Mouse (Mus musculus): Measurements from ENCODE around the gene Erp27. TPM values are rescaled to one million over a fixed set of nuclear protein-coding genes. Genes with fewer than 3 reads are reported as not detected.
"Not testable (repeated sequence)": the region's sequence is repeated elsewhere in the genome, so short reads cannot be mapped to it uniquely, and the experiment has no call there.

Erp27 gene
- polyA plus RNA-seq, 1 experiment from 2014 or later: 0.28 TPM

DNA sequence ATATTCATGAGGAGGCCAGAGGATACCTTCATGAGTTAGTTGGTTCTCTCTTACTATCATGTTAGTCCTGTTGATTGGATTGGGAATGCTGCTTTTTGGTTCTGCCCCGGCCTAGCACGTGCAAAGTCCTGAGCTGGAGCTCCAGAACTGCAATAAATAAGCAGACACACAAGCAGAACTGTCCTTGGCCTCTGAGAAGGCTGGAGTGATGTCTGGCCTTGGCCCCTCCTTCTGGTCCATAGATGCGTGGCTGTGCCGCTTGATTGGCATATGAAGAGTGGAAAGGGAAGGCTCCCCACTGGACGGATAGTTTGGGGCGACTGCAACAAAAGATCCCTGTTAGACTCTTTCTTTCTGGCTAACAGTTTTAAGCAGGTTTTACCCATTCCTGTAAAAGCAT lies 32.9 kb downstream of the Erp27 start:
- Histone ChIP-seq H3K4me3 (replicated peaks) (no peak overlapping the region), H3K27me3 (no peaks in the 10 kb centered on the region), H3K4me2 (no peak overlapping the region), H3K4me1 (replicated peaks) (peaks cover 8% of the 10 kb centered on the region; the same call in 1 of the 2 replicates), H3K36me3 (replicated peaks) (no peaks in the 10 kb centered on the region), H3K9me3 (replicated peaks) (no peaks in the 10 kb centered on the region), H3K9ac (no peak overlapping the region), H3K27ac (replicated peaks) (no peak overlapping the region)
- no peak for ATAC-seq (ENCODE audit: insufficient read depth)
- WGBS (ENCODE audit: insufficient replicate concordance): 73% methylated on average over 6 of the region's 6 CpGs

DNA sequence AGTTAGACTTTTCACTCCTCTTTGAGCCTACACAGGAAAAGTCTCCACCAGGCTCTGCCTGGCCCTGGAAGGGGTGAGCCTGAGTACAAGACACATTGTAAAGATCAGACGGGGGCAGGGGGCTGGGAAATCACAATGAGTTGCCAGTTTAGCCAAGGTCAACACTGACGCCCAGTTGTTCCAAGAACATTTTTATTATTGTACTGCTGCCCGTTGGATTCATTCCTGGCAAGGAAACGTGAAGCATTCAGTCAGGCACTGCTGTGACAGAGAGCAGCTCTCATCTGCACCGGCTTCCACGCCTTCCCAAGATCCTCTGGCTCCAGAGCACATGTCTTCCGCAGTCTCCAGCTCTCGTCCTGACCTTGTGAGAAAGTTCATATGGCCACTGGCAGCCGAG lies 34.1 kb downstream of the Erp27 start:
- peaks cover 8% of the 10 kb centered on the region; the same call in 1 of the 2 replicates for H3K4me1 ChIP-seq (replicated peaks)
- H3K9me3 ChIP-seq (replicated peaks): no peaks in the 10 kb centered on the region
- no peak overlapping the region for H3K4me2 ChIP-seq
- H3K27me3 ChIP-seq: no peaks in the 10 kb centered on the region
- no peaks in the 10 kb centered on the region for H3K36me3 ChIP-seq (replicated peaks)
- no peak overlapping the region for H3K4me3 ChIP-seq (replicated peaks)
- H3K9ac ChIP-seq: no peak overlapping the region
- H3K27ac ChIP-seq (replicated peaks): no peak overlapping the region
- 61% methylated on average over 9 of the region's 9 CpGs for WGBS (ENCODE audit: insufficient replicate concordance)
- no peak for ATAC-seq (ENCODE audit: insufficient read depth)

DNA sequence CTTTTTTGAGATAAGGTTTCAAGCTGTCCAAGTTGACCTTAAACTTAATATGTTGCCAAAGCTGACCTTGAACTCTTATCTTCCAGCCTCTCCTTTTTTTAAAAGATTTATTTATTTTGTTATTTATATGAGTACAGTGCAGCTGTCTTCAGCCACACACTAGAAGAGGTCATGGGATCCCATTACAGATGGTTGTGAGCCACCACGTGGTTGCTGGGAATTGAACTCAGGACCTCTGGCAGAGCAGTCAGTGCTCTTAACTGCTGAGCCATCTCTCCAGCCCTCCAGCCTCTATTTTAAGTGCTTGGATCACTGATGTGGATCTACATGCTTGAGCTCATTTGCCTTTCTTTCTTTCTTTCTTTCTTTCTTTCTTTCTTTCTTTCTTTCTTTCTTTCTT lies 37.2 kb downstream of the Erp27 start:
- WGBS (ENCODE audit: insufficient replicate concordance): 30% methylated on average over 1 of the region's 1 CpGs
- H3K36me3 ChIP-seq (replicated peaks); H3K27ac ChIP-seq (replicated peaks); H3K9ac ChIP-seq; H3K4me1 ChIP-seq (replicated peaks); H3K4me2 ChIP-seq; H3K4me3 ChIP-seq (replicated peaks); ATAC-seq (ENCODE audit: insufficient read depth); H3K9me3 ChIP-seq (replicated peaks); H3K27me3 ChIP-seq: not testable (repeated sequence)

DNA sequence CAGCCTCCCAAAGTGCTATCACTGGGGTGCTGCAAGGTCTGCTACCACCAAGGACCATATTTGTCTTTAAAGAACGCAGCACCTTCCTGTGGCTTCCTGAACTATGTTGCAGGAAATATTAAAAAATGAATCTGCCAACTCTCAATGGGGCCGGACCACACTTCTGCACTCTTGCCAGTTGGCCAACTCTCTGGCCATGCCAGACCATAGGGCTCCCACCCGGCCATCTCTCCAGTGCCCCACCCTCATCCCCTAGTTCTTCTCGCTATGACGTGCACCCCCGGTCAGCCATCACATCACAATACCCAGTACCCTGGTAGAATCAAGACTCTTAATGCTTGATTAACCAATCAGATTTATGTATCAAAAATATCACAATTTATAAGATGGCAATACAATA lies 38.0 kb downstream of the Erp27 start:
- H3K9ac ChIP-seq: no peak overlapping the region
- no peaks in the 10 kb centered on the region for H3K27me3 ChIP-seq
- no peak overlapping the region for H3K4me2 ChIP-seq
- no peak overlapping the region for H3K27ac ChIP-seq (replicated peaks)
- ATAC-seq (ENCODE audit: insufficient read depth): no peak
- WGBS (ENCODE audit: insufficient replicate concordance): 74% methylated on average over 6 of the region's 6 CpGs
- H3K36me3 ChIP-seq (replicated peaks): no peaks in the 10 kb centered on the region
- H3K4me1 ChIP-seq (replicated peaks): no peaks in the 10 kb centered on the region
- H3K9me3 ChIP-seq (replicated peaks): no peaks in the 10 kb centered on the region
- H3K4me3 ChIP-seq (replicated peaks): no peak overlapping the region

DNA sequence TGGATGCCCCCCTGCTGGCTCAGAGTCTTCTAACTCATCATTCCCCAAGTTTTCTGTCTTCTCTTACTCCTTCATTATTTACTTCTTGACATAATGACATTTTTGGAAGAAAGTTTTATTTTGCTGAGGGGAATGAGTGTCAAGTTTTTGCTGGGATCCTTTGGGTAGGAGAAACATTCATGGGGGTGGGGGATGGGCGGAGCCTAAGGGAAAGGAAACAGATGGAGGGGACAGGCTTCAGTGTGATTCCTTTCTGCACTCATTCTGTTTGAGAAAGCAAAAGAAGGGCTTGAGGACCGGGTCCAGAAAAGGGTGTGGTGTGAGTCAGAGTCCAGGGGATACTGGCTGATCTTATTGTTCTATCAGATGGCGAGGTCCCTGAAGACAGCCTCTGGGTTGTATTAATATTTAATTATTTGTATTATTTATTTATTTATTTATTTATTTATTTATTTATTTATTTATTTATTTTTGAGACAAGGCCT lies 38.5 kb downstream of the Erp27 start:
- H3K27ac ChIP-seq (replicated peaks): no peak overlapping the region
- no peaks in the 10 kb centered on the region for H3K9me3 ChIP-seq (replicated peaks)
- no peak overlapping the region for H3K9ac ChIP-seq
- no peaks in the 10 kb centered on the region for H3K36me3 ChIP-seq (replicated peaks)
- no peak overlapping the region for H3K4me3 ChIP-seq (replicated peaks)
- ATAC-seq (ENCODE audit: insufficient read depth): no peak
- 38% methylated on average over 3 of the region's 3 CpGs for WGBS (ENCODE audit: insufficient replicate concordance)
- no peaks in the 10 kb centered on the region for H3K4me1 ChIP-seq (replicated peaks)
- no peaks in the 10 kb centered on the region for H3K27me3 ChIP-seq
- no peak overlapping the region for H3K4me2 ChIP-seq

DNA sequence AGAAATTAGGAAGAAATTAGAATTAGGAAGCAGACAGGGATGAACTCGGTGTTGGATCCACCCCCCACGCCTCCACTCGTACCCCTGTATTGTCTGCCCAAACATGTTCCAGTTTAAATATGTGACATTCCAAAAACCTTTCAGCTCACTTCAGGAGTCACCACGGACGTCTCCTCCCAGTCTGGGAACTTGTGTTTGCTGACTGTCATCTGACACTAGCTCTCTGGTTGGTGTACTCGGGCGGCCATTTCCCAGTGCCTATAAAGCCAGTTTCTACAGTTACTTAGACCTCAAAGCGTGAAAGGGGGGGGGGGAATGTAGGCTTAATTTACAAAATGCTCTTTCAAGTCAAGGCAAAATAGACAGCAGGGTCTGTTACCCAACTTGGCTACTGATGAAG lies 40.3 kb downstream of the Erp27 start:
- WGBS (ENCODE audit: insufficient replicate concordance): 60% methylated on average over 8 of the region's 8 CpGs

DNA sequence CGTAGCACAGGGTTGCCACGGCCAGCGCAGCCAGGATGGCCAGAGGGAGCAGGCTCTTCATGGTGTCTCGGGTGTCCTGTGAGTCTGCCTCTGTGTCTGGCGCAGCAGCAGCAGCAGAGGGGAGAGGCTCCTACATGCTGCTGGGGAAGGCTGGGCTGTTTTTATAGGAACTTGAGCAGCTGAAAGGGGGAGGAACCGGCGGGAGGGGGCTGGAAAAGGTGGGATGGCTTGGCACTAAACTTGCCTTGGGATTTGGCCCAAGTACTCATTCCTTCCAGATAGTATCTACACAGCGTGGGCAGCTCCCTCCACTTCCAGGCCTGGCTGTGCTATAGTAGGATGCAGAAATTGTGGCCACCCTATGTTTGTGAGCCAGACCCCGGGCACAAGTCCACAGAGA lies 46.3 kb downstream of the Erp27 start, which contains the start of gene Mgp:
TSS of gene Mgp (minus strand) at position 154 of the 400 bp plus-strand sequence.
- Histone ChIP-seq H3K9me3 (replicated peaks) (no peaks in the 10 kb centered on the region), H3K27me3 (peaks cover 2% of the 10 kb centered on the region; the same call in 1 of the 2 replicates), H3K4me3 (replicated peaks) (no peak within 1 kb of the TSS), H3K36me3 (replicated peaks) (no peaks in the 10 kb centered on the region), H3K27ac (replicated peaks) (no peak within 1 kb of the TSS), H3K4me1 (replicated peaks) (no peaks in the 10 kb centered on the region), H3K9ac (no peak within 1 kb of the TSS), H3K4me2 (no peak within 1 kb of the TSS)
- WGBS (ENCODE audit: insufficient replicate concordance): 48% methylated on average over 9 of the region's 9 CpGs
- no peak for ATAC-seq (ENCODE audit: insufficient read depth)

More for the DNA sequence above, 40.3 kb downstream of the Erp27 start:
- Histone ChIP-seq H3K9ac (no peak overlapping the region), H3K4me3 (replicated peaks) (no peak overlapping the region), H3K27me3 (no peaks in the 10 kb centered on the region), H3K4me1 (replicated peaks) (no peaks in the 10 kb centered on the region), H3K36me3 (replicated peaks) (no peaks in the 10 kb centered on the region), H3K27ac (replicated peaks) (no peak overlapping the region), H3K4me2 (no peak overlapping the region), H3K9me3 (replicated peaks) (no peaks in the 10 kb centered on the region)
- no peak for ATAC-seq (ENCODE audit: insufficient read depth)

DNA sequence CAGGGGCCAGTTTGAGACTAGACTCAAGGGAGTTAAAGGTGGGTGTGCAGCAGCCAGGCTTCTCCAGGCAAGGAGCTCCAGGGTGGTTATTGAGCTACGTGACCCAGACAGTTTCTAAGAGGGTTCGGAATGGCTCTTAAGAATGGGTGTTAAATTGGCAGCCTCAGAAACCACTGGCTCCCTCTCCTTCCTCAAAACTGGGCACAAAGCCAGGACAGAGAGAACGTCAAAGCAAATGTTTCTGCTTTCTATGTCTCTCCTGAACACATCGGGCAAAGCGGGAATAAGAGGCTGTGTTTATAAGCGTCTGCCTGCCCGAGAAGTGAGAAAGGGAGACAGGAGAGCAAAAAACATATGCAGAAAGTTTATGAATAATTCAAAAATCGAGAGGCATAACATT lies 47.4 kb downstream of the Erp27 start:
- no peak for ATAC-seq (ENCODE audit: insufficient read depth)
- Histone ChIP-seq H3K9ac (no peak overlapping the region), H3K36me3 (replicated peaks) (no peaks in the 10 kb centered on the region), H3K4me3 (replicated peaks) (no peak overlapping the region), H3K27me3 (peaks cover 2% of the 10 kb centered on the region; the same call in 1 of the 2 replicates), H3K4me1 (replicated peaks) (no peaks in the 10 kb centered on the region), H3K9me3 (replicated peaks) (no peaks in the 10 kb centered on the region), H3K27ac (replicated peaks) (no peak overlapping the region), H3K4me2 (no peak overlapping the region)
- WGBS (ENCODE audit: insufficient replicate concordance): 55% methylated on average over 8 of the region's 8 CpGs

DNA sequence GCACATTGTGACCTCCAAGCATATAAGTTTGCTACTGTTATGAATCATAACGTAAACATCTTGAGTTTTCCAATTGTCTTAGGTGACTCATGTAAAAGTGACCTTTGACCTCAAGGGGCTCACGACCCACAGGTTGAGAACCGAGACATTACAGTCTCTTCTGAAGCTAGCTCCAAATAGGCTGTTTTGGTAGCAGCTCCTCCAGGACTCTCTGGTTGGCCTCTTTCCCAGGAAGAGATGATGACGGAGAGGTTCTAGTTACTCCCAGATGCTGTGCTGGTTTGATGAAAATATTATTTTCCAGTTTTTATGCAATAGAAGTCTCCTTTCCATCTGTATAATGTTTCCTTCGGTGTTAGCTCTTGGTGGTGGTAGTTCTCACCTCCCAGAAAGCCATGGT lies 53.1 kb downstream of the Erp27 start:
- ATAC-seq (ENCODE audit: insufficient read depth): no peak
- Histone ChIP-seq H3K27ac (replicated peaks) (no peak overlapping the region), H3K27me3 (no peaks in the 10 kb centered on the region), H3K4me1 (replicated peaks) (no peaks in the 10 kb centered on the region), H3K9ac (no peak overlapping the region), H3K9me3 (replicated peaks) (no peaks in the 10 kb centered on the region), H3K4me2 (no peak overlapping the region), H3K4me3 (replicated peaks) (no peak overlapping the region), H3K36me3 (replicated peaks) (no peaks in the 10 kb centered on the region)
- 58% methylated on average over 5 of the region's 5 CpGs for WGBS (ENCODE audit: insufficient replicate concordance)

DNA sequence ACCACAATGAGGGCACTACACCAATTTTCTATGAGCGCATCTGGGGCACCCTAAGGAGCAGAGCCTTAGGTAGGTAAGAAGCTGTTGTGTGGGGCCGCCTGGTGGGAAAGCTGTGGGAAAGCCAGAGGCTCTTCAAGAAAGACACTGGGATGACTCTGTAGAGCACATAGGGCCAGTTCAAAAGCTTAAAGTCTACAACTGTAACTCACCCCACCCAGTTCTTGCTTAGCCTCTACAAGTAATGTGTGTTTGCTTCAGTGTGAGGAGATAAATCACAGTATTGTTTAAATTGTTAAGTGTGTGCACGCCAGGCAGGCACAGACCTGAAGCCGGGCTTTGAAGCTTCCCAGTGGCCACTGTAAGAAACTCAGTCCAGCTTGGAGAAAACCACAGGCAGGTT lies 55.8 kb downstream of the Erp27 start:
- Histone ChIP-seq H3K27ac (replicated peaks) (no peak overlapping the region), H3K4me1 (replicated peaks) (peaks cover 4% of the 10 kb centered on the region; the same call in 1 of the 2 replicates), H3K4me3 (replicated peaks) (no peak overlapping the region), H3K4me2 (no peak overlapping the region), H3K9ac (no peak overlapping the region), H3K36me3 (replicated peaks) (no peaks in the 10 kb centered on the region), H3K9me3 (replicated peaks) (no peaks in the 10 kb centered on the region), H3K27me3 (no peaks in the 10 kb centered on the region)
- 71% methylated on average over 4 of the region's 4 CpGs for WGBS (ENCODE audit: insufficient replicate concordance)
- no peak for ATAC-seq (ENCODE audit: insufficient read depth)

DNA sequence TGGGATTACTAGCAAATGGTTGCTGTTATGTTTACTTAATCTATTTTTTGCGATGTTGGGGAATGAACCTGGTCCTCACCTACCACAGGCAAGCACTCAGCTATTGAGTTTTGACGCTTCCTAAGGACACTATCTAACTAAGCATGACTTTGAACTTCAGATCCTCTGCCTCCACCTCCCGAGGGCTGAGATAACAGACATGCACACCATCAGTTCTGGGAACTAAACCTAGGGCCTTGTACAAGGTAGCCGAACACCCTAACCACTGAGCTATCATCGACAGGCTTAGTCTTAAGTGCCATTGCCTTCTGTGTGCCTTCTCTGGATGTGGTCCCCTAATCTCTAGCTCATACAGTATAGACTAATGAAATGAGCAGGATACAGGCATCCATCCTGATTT lies 56.6 kb downstream of the Erp27 start:
- peaks cover 11% of the 10 kb centered on the region for H3K4me1 ChIP-seq (replicated peaks)
- no peak overlapping the region for H3K27ac ChIP-seq (replicated peaks)
- no peaks in the 10 kb centered on the region for H3K27me3 ChIP-seq
- no peak overlapping the region for H3K9ac ChIP-seq
- 62% methylated on average over 5 of the region's 5 CpGs for WGBS (ENCODE audit: insufficient replicate concordance)
- no peaks in the 10 kb centered on the region for H3K9me3 ChIP-seq (replicated peaks)
- peak; percentile 38; the same call in 1 of the 2 replicates for ATAC-seq (ENCODE audit: insufficient read depth)
- H3K4me3 ChIP-seq (replicated peaks): no peak overlapping the region
- H3K36me3 ChIP-seq (replicated peaks): no peaks in the 10 kb centered on the region
- H3K4me2 ChIP-seq: no peak overlapping the region

DNA sequence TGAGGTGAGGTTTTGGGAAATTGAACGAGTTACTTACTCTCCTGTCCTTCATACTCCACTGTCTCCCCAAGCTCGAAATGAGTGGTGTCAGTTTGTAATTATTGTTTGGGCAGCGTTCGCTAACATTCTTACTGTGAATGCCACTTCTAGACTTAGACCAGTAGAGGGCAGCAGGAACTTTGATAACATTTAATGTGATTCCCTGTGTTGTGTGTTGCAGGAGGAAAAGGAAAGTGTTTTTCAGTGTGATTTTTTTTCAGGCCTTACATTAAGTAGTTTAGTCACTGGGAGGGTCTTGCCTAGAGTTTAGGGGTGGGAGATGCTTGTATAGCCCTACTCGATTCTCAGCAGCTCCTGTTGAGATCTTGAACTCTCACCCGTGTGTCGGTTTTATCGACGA lies 61.0 kb downstream of the Erp27 start:
- no peaks in the 10 kb centered on the region for H3K27me3 ChIP-seq
- no peaks in the 10 kb centered on the region for H3K9me3 ChIP-seq (replicated peaks)
- H3K4me2 ChIP-seq: no peak overlapping the region
- H3K27ac ChIP-seq (replicated peaks): 0 out of 2 replicates have a peak overlapping the region, but pooled peaks have one; percentile 97
- no peak for ATAC-seq (ENCODE audit: insufficient read depth)
- H3K9ac ChIP-seq: no peak overlapping the region
- no peaks in the 10 kb centered on the region for H3K36me3 ChIP-seq (replicated peaks)
- H3K4me3 ChIP-seq (replicated peaks): no peak overlapping the region
- 44% methylated on average over 9 of the region's 9 CpGs for whole genome bisulfite sequencing (ENCODE audit: insufficient replicate concordance)
- peaks cover 40% of the 10 kb centered on the region for H3K4me1 ChIP-seq (replicated peaks)
